Mouse (Mus musculus) forebrain, postnatal 0 days (tissue): Measurements from ENCODE around the gene Prdx6. TPM values are rescaled to one million over a fixed set of nuclear protein-coding genes. Genes with fewer than 3 reads are reported as not detected.
A peak's percentile ranks its signal among the peaks of the same experiment; 100 is the strongest.

ENCODE experiments used
- ATAC-seq: fragments of 200-750 bp; cut with Nextera tagmentation; 2 replicates; pipeline ENCODE4 v1.8.0; 2017; ENCODE audit warnings: mild to moderate bottlenecking, moderate library complexity
- DNase-seq: peaks from one replicate; pipeline ENCODE4 v3.0.0-alpha.2; 2015
- H3K27ac ChIP-seq: fragments of 300-500 bp; sonication (generic); 2 replicates; pipeline ENCODE4 v1.5.1; 2014; ENCODE audit warnings: low read depth, mild to moderate bottlenecking, antibody characterized with exemption, low read length, moderate library complexity, mixed read lengths
- H3K27me3 ChIP-seq: fragments of 300-500 bp; sonication (generic); 2 replicates; pipeline ENCODE4 v1.6.1; 2014; ENCODE audit warnings: mild to moderate bottlenecking, low read length, mixed read lengths; ENCODE audit not compliant: insufficient read depth
- H3K36me3 ChIP-seq: fragments of 300-500 bp; sonication (generic); 2 replicates; pipeline ENCODE4 v1.6.1; 2014; ENCODE audit warnings: mild to moderate bottlenecking, moderate library complexity; ENCODE audit not compliant: insufficient read depth
- H3K4me1 ChIP-seq: fragments of 300-500 bp; sonication (generic); 2 replicates; pipeline ENCODE4 v1.6.1; 2014; ENCODE audit warnings: antibody characterized with exemption; ENCODE audit not compliant: insufficient read depth
- H3K4me2 ChIP-seq: fragments of 300-500 bp; sonication (generic); 2 replicates; pipeline ENCODE4 v1.6.1; 2014; ENCODE audit warnings: low read depth, mild to moderate bottlenecking, moderate library complexity
- H3K4me3 ChIP-seq: fragments of 300-500 bp; sonication (generic); 2 replicates; pipeline ENCODE4 v1.5.1; 2014; ENCODE audit warnings: low read depth, low read length, mixed read lengths
- H3K9ac ChIP-seq: fragments of 300-500 bp; sonication (generic); 2 replicates; pipeline ENCODE4 v1.6.1; 2014; ENCODE audit warnings: mild to moderate bottlenecking
- H3K9me3 ChIP-seq: fragments of 300-500 bp; sonication (generic); 2 replicates; pipeline ENCODE4 v1.6.1; 2016; ENCODE audit warnings: low read length
- CTCF ChIP-seq: sonication (generic); IDR thresholded peaks from 2 replicates; pipeline ENCODE4 v1.5.1; 2016; ENCODE audit warnings: antibody characterized with exemption, control low read depth, low read depth
- WGBS: fragments of 180-500 bp; shearing (Covaris S2); extraction: QIAGEN DNeasy Blood & Tissue Kit; methylation state at CpG from one replicate; pipeline ENCODE4 v1.1.7; 2014; 5-methylcytosine and 5-hydroxymethylcytosine counted together
- polyA plus RNA-seq: library from polyadenylated mRNA; unstranded; fragments of >200 nt; fragmentation: Nextera tagmentation; extraction: Ambion mirVana; gene quantifications from 2 replicates; pipeline ENCODE4 v1.2.1, GENCODE M21; 2015
- total RNA-seq: library from RNA; depleted of rRNA; stranded (reverse); fragments of >200 nt; gene quantifications from 2 replicates; pipeline ENCODE4 v1.2.3, GENCODE M21; 2014

Prdx6 gene
- total and polyA plus RNA-seq, 2 experiments from 2014 or later: 126 to 234 TPM

DNA sequence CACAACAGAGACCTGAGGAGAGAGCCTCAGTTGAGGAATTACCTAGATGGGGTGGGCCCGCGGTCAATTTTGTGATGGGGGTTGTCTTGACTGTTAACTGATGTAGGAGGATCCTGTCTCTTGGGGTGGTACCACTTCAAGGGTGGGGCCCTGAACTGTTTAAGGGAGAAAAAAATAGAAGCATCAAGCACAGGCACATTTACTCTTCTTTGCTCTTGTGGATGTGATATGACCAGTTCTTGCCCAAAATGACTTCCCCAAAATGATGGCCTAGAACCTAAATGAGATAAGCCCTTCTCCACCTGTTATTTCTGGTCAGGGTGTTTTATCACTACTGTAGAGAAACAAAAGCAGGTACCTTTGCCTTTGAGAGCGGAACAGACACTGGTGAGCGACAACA lies 13.3 kb downstream of the Prdx6 start:
- H3K36me3 ChIP-seq: peaks cover 27% of the 10 kb centered on the region
- H3K9me3 ChIP-seq: no peaks in the 10 kb centered on the region
- no peaks in the 10 kb centered on the region for H3K27me3 ChIP-seq
- H3K4me3 ChIP-seq: no peak overlapping the region
- no peaks in the 10 kb centered on the region for H3K4me1 ChIP-seq
- no peak overlapping the region for H3K27ac ChIP-seq
- no peak overlapping the region for H3K4me2 ChIP-seq
- 99% methylated on average over 4 of the region's 4 CpGs for WGBS
- no peak for DNase-seq
- H3K9ac ChIP-seq: no peak overlapping the region
- no peak for TF ChIP-seq CTCF
- ATAC-seq: no peak

DNA sequence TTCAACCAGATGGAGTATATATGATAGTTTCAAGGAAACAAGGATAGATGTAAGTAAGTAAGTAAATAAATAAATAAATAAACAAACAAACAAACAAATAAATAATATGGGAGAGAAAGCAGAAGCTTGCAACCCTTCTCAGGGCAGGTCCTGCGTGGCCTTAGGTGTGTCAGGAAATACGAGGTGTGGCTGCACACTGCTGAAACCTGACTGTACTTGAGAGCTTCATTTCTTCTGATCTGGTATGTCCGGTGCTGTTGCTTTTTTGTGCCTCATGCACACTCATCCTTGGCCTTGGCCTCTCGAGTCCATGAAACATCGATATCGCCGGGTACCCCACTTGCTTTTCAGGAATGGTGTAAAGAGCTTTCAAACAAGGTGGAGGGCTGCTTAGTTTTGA lies 13.7 kb downstream of the Prdx6 start:
- Histone ChIP-seq H3K4me2 (no peak overlapping the region), H3K36me3 (peaks cover 23% of the 10 kb centered on the region), H3K27me3 (no peaks in the 10 kb centered on the region), H3K9me3 (no peaks in the 10 kb centered on the region), H3K4me1 (no peaks in the 10 kb centered on the region), H3K27ac (no peak overlapping the region), H3K4me3 (no peak overlapping the region), H3K9ac (no peak overlapping the region)
- WGBS: 96% methylated on average over 7 of the region's 7 CpGs
- TF ChIP-seq CTCF: no peak
- ATAC-seq: no peak
- DNase-seq: no peak

DNA sequence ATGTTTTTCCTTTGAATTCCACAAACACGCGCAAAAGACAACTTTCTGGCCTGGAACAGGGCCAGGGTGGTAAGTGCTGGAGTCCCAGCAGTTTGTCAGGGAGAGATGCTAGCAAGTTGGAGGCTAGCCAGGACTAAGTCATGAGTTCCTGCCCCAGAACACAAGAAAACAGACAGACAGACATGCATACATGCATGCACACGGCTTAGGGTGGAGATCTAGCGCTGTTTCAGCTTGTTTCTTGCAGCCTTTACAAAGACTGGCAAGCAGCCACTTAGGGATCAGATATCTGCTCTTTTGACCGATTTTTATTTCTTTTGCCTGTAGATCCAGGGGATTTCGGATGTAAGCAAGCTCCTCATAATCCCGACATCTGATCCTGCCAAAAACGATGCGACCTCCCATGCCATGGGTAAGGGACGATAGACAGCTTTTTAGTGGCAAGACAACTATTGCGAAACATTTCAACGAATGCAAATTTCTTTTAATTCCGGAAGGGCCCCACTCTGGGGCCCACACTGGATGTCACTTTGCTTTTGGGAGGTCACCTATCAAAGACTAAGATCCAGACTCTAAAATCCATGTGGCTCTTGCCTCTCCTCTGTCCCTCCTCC lies 17.7 kb downstream of the Prdx6 start:
- peaks cover 3% of the 10 kb centered on the region; the same call in 1 of the 2 replicates for H3K36me3 ChIP-seq
- no peak for DNase-seq
- 77% methylated on average over 13 of the region's 13 CpGs for WGBS
- no peak for TF ChIP-seq CTCF
- no peak overlapping the region for H3K27ac ChIP-seq
- no peak overlapping the region for H3K4me2 ChIP-seq
- H3K27me3 ChIP-seq: no peaks in the 10 kb centered on the region
- no peaks in the 10 kb centered on the region for H3K4me1 ChIP-seq
- H3K9me3 ChIP-seq: no peaks in the 10 kb centered on the region
- H3K4me3 ChIP-seq: no peak overlapping the region
- no peak for ATAC-seq
- no peak overlapping the region for H3K9ac ChIP-seq

DNA sequence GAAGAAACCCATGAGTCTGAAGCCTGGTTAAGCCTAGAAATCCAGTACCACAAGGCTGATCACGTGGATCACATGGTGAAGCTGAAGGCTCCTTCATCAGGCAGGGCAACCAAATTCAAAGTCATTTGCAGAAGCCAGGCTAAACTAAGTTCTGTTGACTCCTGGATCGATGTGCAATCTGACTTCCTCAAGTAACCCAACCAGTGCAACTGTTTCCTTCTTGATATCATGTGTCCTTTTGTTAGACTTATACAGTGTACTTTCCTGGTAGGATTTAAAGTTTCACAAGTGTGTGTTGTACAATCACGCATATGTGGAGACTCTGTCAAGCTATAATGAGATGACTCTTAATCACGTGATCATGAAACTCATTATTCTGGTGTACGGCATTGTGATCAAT lies 18.8 kb downstream of the Prdx6 start:
- Histone ChIP-seq H3K4me1 (no peaks in the 10 kb centered on the region), H3K27ac (no peak overlapping the region), H3K4me2 (no peak overlapping the region), H3K4me3 (no peak overlapping the region), H3K27me3 (no peaks in the 10 kb centered on the region), H3K36me3 (no peaks in the 10 kb centered on the region), H3K9ac (no peak overlapping the region), H3K9me3 (no peaks in the 10 kb centered on the region)
- TF ChIP-seq CTCF: no peak
- no peak for DNase-seq
- WGBS: 90% methylated on average over 5 of the region's 5 CpGs
- ATAC-seq: no peak

DNA sequence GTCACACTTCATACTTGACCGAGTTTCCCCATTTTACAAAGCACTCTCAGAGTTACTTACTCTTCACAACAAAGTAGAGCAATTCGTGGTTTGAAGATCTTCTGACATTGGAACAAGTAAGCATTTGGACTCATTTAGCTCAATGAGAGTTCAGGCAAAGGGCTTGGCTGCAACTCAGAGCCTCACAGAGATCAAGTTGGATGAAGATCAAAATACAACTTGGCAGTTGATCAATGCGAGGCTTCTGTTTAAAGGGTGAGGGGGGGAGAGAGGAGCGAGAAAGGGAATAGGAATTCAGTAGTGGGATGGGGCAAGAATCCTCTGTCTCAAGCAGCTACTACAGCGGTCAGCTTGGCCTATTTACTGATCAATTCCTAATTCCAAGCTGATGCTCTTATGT lies 26.2 kb downstream of the Prdx6 start:
- WGBS: 24% methylated on average over 5 of the region's 5 CpGs
- ATAC-seq (peak; percentile 90), DNase-seq (peak; percentile 87)
- no peak for TF ChIP-seq CTCF
- Histone ChIP-seq H3K4me3 (no peak overlapping the region), H3K27me3 (no peaks in the 10 kb centered on the region), H3K4me1 (no peaks in the 10 kb centered on the region), H3K36me3 (no peaks in the 10 kb centered on the region), H3K9ac (no peak overlapping the region), H3K9me3 (no peaks in the 10 kb centered on the region), H3K4me2 (no peak overlapping the region), H3K27ac (no peak overlapping the region)

DNA sequence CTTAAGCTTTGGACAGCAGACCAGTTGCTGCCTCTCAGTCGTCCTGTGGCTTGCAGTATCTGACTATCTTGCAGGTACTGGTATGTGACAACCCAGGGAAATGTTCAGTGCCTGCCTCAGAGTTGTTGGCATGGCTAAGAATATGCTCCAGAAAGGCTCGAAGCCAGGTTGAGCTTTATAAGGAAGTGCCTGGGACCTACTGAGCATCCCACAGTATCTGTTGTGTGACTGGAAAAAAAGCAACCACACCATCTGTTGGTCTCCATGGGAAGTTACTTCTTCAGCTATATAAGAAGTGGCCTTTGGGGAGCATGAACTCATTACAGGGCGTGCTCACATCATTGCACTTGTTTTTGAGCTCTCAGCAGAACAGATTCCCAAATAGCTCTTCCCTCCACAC lies 31.2 kb downstream of the Prdx6 start:
- ATAC-seq (no peak), DNase-seq (no peak)
- 0 out of 2 replicates have a peak, but pooled peaks cover under 1% of the 10 kb centered on the region for H3K9me3 ChIP-seq
- no peaks in the 10 kb centered on the region for H3K36me3 ChIP-seq
- H3K4me2 ChIP-seq: no peak overlapping the region
- no peaks in the 10 kb centered on the region for H3K27me3 ChIP-seq
- H3K27ac ChIP-seq: no peak overlapping the region
- WGBS: 66% methylated on average over 3 of the region's 3 CpGs
- H3K9ac ChIP-seq: no peak overlapping the region
- no peak overlapping the region for H3K4me3 ChIP-seq
- TF ChIP-seq CTCF: no peak
- H3K4me1 ChIP-seq: no peaks in the 10 kb centered on the region

DNA sequence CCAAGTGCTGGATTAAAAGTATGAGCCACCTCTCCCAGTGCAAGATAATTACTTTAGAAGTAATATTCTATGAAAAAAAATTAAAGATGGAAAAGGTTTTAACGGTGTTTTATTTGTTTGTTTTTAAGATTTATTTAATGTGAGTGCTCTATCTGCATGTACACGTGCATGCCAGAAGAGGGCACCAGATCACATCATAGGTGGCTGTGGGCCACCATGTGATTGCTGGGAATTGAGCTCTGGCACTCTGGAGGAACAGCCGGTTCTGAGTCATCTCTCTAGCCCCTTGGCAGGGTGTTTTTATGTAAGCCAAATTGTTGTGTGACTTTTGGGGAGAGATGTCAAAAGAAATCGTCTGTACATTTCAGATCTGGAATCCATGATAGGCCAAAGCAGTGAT lies 36.6 kb downstream of the Prdx6 start:
- Histone ChIP-seq H3K4me3 (no peak overlapping the region), H3K4me1 (no peaks in the 10 kb centered on the region), H3K27ac (no peak overlapping the region), H3K27me3 (no peaks in the 10 kb centered on the region), H3K9me3 (0 out of 2 replicates have a peak, but pooled peaks cover 5% of the 10 kb centered on the region), H3K4me2 (no peak overlapping the region), H3K36me3 (no peaks in the 10 kb centered on the region), H3K9ac (no peak overlapping the region)
- DNase-seq (no peak), ATAC-seq (no peak)
- 36% methylated on average over 4 of the region's 4 CpGs for WGBS
- peak; percentile 43 for TF ChIP-seq CTCF
